Comparison of ENCODE assay signal across 8 mouse cellular contexts in genomic region chr8:122711891-122712365, GRCm38 (mm10). TPM values are rescaled to one million over a fixed set of nuclear protein-coding genes. Genes with fewer than 3 reads are reported as not detected.
DNase-seq lines count a peak whose midpoint lies in the region; ATAC-seq lines count a peak whose summit lies in the region.

No protein-coding gene starts in this region.

- ATAC-seq in megakaryocyte progenitor cell, adult 5-6 weeks (replicated peaks; ENCODE audit: poor library complexity) = peak; percentile 77

- peak; percentile 51 to 69 for DNase-seq in adrenal gland, postnatal 36 days
- peak; percentile 85 for DNase-seq in heart, adult 8-10 months (ENCODE audit: low spot score)
- DNase-seq in kidney, postnatal 25 days = peak; percentile 72 to 89
- DNase-seq in testis, postnatal 14 days (ENCODE audit: low spot score) = no peak
- no peak for DNase-seq in T-cell, adult 2 months (ENCODE audit: low spot score)
- DNase-seq in urinary bladder, adult 18-20 months (ENCODE audit: low spot score in 2 of 2) = no peak
- DNase-seq in cerebellum, adult 9-10 months = no peak

RNA-seq across cellular contexts. Expression of gene Cbfa2t3, which starts 13.0 kb away (rescaled TPM):
- 10 to 100 TPM in 1 of 2 experiments, 1 to 10 TPM in 1; 8.7 to 13.7 TPM for total RNA-seq in adrenal gland, postnatal 36 days (2021)
- total RNA-seq in heart, adult 8-10 months (2022) = 10 to 100 TPM; 15.1 to 22.1 (median 18.2) TPM
- total RNA-seq in megakaryocyte progenitor cell, adult 5-6 weeks (2015) = 19.6 and 20.7 TPM in 2 replicates
- total RNA-seq in megakaryocyte progenitor cell, adult 5-6 weeks (2017) = 11.8 and 12.3 TPM in 2 replicates

Comparison
In these comparisons a context has a peak if more than half of its experiments do, and no peak if none do; other contexts are left out.
1. DNase-seq: peak in adrenal gland, postnatal 36 days (2 of 2), heart, adult 8-10 months (single experiment) and kidney, postnatal 25 days (2 of 2); none in testis, postnatal 14 days (single experiment), T-cell, adult 2 months (single experiment), urinary bladder, adult 18-20 months (0 of 2) and cerebellum, adult 9-10 months (single experiment).